Comparison of ENCODE assay signal across 27 mouse cellular contexts in genomic region chr16:19995818-19996217, GRCm38 (mm10).
"Had no signal": no experiment of that assay in that cellular context is flagged by ENCODE, and none has a peak within 500 bp of the region (broad histone marks: within the 10 kb centered on the region; RNA-seq: fewer than 3 reads in every experiment).

No protein-coding gene starts in this region.

- H3K9ac ChIP-seq: limb, embryonic 12.5 days; limb, embryonic 13.5 days; limb, embryonic 15.5 days; liver, embryonic 12.5 days; liver, embryonic 13.5 days; liver, embryonic 14.5 days; liver, embryonic 15.5 days; liver, postnatal 0 days; lung, embryonic 14.5 days; lung, embryonic 15.5 days; midbrain, embryonic 12.5 days; midbrain, embryonic 13.5 days; midbrain, embryonic 15.5 days had no signal

- DNase-seq: left cerebral cortex, postnatal 4 days; liver; liver, embryonic 13.5 days; liver, postnatal 0 days; lung, adult 18-20 months; lung, adult 2 months; lung, embryonic 14.5 days; lung, postnatal 10 days; lung, postnatal 14 days; lung, postnatal 36 days; lung, postnatal 4 days; midbrain, embryonic 14.5 days had no signal

- H3K27ac ChIP-seq: limb, embryonic 10.5 days; limb, embryonic 12.5 days; limb, embryonic 13.5 days; limb, embryonic 15.5 days; liver, embryonic 12.5 days; liver, embryonic 13.5 days; liver, embryonic 14.5 days; liver, embryonic 15.5 days; lung, embryonic 15.5 days; macrophage; midbrain, embryonic 10.5 days; midbrain, embryonic 12.5 days; midbrain, embryonic 13.5 days; midbrain, embryonic 15.5 days had no signal

- H3K9me3 ChIP-seq: limb, embryonic 10.5 days; limb, embryonic 12.5 days; limb, embryonic 13.5 days; limb, embryonic 15.5 days; liver, embryonic 12.5 days; liver, embryonic 13.5 days; liver, embryonic 15.5 days; lung, embryonic 15.5 days; midbrain, embryonic 10.5 days; midbrain, embryonic 12.5 days; midbrain, embryonic 13.5 days; midbrain, embryonic 15.5 days had no signal

- H3K27me3 ChIP-seq: limb, embryonic 12.5 days; limb, embryonic 13.5 days; limb, embryonic 15.5 days; liver, embryonic 12.5 days; liver, embryonic 13.5 days; liver, embryonic 15.5 days; lung, embryonic 15.5 days; megakaryocyte, embryonic 14.5 days; midbrain, embryonic 12.5 days; midbrain, embryonic 13.5 days; midbrain, embryonic 15.5 days had no signal

- H3K4me1 ChIP-seq: limb, embryonic 10.5 days; limb, embryonic 12.5 days; limb, embryonic 13.5 days; limb, embryonic 15.5 days; midbrain, embryonic 12.5 days; midbrain, embryonic 13.5 days; midbrain, embryonic 15.5 days had no signal

- H3K36me3 ChIP-seq: limb, embryonic 10.5 days; limb, embryonic 12.5 days; limb, embryonic 13.5 days; limb, embryonic 15.5 days; liver, embryonic 12.5 days; liver, embryonic 13.5 days; liver, embryonic 15.5 days; lung, embryonic 15.5 days; midbrain, embryonic 10.5 days; midbrain, embryonic 12.5 days; midbrain, embryonic 13.5 days; midbrain, embryonic 15.5 days had no signal

- H3K4me3 ChIP-seq: limb, embryonic 10.5 days; limb, embryonic 12.5 days; limb, embryonic 13.5 days; limb, embryonic 15.5 days; liver, embryonic 12.5 days; liver, embryonic 13.5 days; liver, embryonic 15.5 days; lung, embryonic 15.5 days; megakaryocyte, embryonic 14.5 days; midbrain, embryonic 10.5 days; midbrain, embryonic 12.5 days; midbrain, embryonic 13.5 days; midbrain, embryonic 15.5 days; myocyte had no signal
